Mouse (Mus musculus): ENCODE data around the gene Cttn.

DNA sequence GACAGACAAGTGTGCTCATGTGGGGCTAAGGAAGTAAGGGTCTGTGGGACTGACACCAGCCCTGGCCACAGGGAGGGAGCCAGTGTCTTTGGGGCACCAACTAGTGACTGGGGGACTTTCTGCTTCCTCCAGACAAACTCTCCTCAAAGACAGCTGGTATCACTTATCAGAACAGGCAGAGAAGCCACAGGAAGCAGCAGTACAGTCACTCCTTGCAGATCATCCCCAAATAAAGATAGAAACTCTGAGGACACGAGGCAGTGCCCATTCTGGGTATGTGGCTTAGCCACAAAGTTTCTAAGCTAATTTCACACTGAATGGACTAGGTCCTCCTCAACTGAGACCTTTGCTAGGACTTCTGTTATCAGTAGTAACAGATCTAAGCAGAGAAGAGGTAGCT lies 22.1 kb upstream of the Cttn start:
- peak; percentile 99 for TF ChIP-seq GATA1 (IDR thresholded peaks at IDR 0.05; ENCODE audit: borderline replicate concordance, low read length)
- TF ChIP-seq FLI1 (IDR thresholded peaks at IDR 0.05; ENCODE audit: low read length): peak; percentile 93
